Mouse (Mus musculus): ENCODE data around the gene Aspn.

Gene Aspn

GRCm38 (mm10) chr13:49584307-49585005, 40.2 kb downstream of the Aspn start:
- DNase-seq (ENCODE audit: low read depth, low spot score): no peak

GRCm38 (mm10) chr13:49586062-49586461, 41.8 kb downstream of the Aspn start:
- no peak for DNase-seq (ENCODE audit: low read depth, low spot score)

- peak; percentile 53 for DNase-seq (ENCODE audit: low read depth, low spot score)
Measured at GRCm38 (mm10) chr13:49602541-49602940, 58.3 kb downstream of the Aspn start.

DNA sequence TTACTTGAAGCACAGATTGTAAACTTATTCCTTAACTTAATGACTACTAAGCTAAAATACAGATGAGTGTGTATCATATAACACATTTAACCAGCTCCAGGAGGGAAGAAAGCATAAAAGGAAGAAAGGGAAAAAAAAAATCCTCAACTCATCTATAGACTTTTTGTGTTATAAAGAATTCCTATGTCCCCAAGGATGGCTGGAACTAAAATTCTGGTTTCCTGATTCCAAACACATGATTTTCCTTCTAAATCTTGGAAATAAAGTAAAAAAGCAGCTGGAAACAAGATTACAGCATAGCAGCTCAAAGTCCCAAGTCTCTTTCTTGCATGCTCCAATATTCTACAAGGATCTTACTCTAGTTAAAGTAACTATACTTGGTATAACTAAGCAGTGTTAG, 59.4 kb downstream of the Aspn start:
- no peak for DNase-seq (ENCODE audit: low read depth, low spot score)

GRCm38 (mm10) chr13:49607714-49608113, 63.5 kb downstream of the Aspn start, which contains the start of gene Ogn:
Ogn (plus strand) TSS chr13:49608046.
- DNase-seq (ENCODE audit: low read depth, low spot score): no peak

DNA sequence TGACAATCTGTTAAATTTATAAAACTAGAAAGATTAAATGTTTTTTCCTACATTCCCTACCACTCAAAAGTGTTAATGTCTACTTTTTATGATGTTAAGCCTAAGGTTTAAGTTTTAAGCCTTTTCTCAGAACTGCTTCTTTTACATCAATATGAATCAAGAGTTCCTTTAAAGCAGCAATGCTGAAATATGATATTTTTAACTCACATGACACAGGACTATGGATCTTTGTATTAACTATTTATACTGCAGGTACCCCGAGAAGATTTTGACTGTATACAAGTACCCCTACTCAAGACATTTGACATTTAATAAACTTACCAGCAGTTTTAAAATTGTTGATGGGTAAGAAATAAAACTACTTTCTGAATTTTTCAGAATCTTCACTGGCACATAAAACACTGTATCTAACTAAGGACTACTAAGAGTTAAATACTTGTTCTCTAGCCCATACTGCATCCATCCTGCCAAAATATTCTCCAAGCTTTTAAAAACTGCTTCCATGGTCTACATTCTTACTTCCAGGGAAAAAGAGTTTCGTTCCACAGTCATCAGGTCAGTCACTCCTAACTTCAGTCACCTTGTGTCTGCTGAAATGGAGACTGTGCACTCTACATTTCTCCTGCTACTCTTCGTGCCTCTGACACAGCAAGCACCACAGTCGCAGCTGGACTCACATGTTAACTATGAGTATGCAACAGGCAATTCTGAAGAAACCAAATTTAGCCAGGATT, 64.5 kb downstream of the Aspn start:
- no peak for DNase-seq (ENCODE audit: low read depth, low spot score)

DNA sequence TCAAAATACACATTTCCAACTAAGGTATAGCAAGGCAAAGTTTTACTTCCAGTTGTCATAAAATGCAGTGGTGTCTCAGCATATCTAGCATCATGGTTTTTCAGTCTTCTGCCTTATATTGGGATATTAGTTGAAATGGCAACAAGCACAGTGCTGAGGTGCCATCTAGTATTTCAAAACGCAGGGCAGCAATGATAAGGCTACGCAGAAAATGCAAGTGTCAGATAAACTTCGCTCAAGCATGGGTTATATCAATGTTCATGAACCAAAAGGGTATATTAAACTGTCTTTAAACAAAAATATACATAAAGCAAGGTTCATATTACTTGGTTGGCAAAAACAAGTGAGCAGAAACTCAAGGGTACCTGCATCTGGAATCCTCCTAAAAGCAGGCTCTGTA, 72.8 kb downstream of the Aspn start:
- no peak for DNase-seq (ENCODE audit: low read depth, low spot score)
